Mouse (Mus musculus) E14TG2a.4 (cell line): Measurements from ENCODE around the gene Smarcb1.

Experiments used
- H3K27me3 ChIP-seq: 2 replicates; pipeline ENCODE4 v1.6.1; 2014; ENCODE audit warnings: low read length, control low read depth; ENCODE audit not compliant: insufficient read depth
- H3K36me3 ChIP-seq: 2 replicates; pipeline ENCODE4 v1.6.1; 2014; ENCODE audit warnings: low read length, control low read depth; ENCODE audit not compliant: insufficient read depth
- H3K4me1 ChIP-seq: replicated peaks from 2 replicates; pipeline ENCODE4 v1.6.1; 2014; ENCODE audit warnings: low read depth, low read length, control low read depth
- H3K4me3 ChIP-seq: replicated peaks from 2 replicates; pipeline ENCODE4 v1.5.1; 2014; ENCODE audit warnings: mild to moderate bottlenecking, low read length
- H3K9me3 ChIP-seq: 2 replicates; pipeline ENCODE4 v1.6.1; 2014; ENCODE audit warnings: low read length, control low read depth
- CTCF ChIP-seq: conservative IDR thresholded peaks from 2 replicates; pipeline ENCODE4 v1.5.1; 2014; ENCODE audit warnings: low read length
- NANOG ChIP-seq: IDR thresholded peaks from 2 replicates; pipeline ENCODE4 v1.6.1; 2014; ENCODE audit warnings: borderline replicate concordance, low read length, mixed read lengths
- POU5F1 ChIP-seq: IDR thresholded peaks from 2 replicates; pipeline ENCODE4 v1.6.1; 2014; ENCODE audit warnings: low read length, borderline replicate concordance

Smarcb1 gene

DNA sequence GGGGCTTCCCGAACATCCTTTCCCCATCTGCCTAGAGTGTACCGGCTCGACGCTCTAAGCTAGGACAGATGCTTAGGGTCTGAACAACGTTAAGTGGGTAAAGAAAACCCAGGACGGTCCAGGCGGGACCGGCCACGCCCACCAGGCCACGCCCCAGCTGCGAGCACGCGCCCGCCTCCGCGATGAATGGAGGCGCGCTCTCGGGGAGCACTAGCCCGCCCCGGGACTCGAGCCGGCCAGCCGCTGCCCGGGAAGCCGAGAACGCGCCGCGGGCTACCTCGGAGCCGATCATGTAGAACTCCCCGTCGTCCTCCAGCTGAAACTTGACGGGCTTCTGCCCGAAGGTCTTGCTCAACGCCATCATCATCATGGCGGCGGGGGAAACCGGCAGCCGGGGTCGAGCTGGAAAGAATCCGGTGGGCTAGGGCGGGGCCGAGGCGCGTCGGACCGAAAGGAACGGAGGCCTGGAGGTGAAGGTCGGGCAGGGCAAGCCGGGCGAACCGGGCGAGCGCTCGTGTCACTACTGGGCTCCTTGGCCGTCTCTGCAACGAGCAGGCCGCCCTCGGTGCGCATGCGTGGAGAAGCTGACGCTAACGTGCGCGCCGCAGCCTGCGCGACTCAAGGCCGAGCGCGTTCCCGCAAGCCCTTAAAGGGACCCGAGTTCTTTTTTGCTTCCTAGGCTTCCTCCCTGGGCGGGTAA is at the start of gene Smarcb1:
Gene Smarcb1 (minus strand): TSS at position 592 of the 700 bp plus-strand sequence.
- Histone ChIP-seq H3K4me1 (peaks cover 59% of the 10 kb centered on the region), H3K27me3 (no peaks in the 10 kb centered on the region), H3K36me3 (peaks cover 74% of the 10 kb centered on the region), H3K9me3 (no peaks in the 10 kb centered on the region), H3K4me3 (peak within 1 kb of the TSS; percentile 98)
- TF ChIP-seq POU5F1 (no peak), CTCF (no peak), NANOG (no peak)

DNA sequence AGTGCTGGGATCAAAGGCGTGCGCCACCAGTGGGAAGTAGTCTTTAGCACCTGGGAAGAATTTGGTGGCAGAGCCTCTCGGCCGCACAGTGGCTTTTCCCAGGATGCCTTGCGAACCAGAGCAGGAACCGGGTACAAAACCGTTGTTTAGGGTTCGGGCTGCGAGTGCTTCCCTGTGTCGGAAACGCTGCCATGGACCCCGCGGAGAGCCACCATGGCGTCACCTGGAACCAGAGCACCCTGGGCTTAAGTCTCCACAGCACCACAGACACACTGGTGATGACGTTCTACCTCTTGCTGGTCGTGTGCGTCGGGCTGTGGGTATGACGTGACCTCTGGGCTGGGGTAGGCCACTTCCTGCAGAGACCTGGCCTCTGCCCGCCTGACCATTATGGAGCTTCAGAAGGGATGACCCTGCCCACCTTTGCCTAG is 33.0 kb upstream of the Smarcb1 start, which contains the start of gene Gm5134:
Gene Gm5134 (plus strand): TSS at position 134 of the 431 bp plus-strand sequence.
- Histone ChIP-seq H3K4me3 (peak within 1 kb of the TSS; percentile 75), H3K36me3 (no peaks in the 10 kb centered on the region), H3K9me3 (no peaks in the 10 kb centered on the region), H3K27me3 (no peaks in the 10 kb centered on the region), H3K4me1 (peaks cover 39% of the 10 kb centered on the region)
- TF ChIP-seq POU5F1 (no peak), NANOG (no peak), CTCF (no peak)

DNA sequence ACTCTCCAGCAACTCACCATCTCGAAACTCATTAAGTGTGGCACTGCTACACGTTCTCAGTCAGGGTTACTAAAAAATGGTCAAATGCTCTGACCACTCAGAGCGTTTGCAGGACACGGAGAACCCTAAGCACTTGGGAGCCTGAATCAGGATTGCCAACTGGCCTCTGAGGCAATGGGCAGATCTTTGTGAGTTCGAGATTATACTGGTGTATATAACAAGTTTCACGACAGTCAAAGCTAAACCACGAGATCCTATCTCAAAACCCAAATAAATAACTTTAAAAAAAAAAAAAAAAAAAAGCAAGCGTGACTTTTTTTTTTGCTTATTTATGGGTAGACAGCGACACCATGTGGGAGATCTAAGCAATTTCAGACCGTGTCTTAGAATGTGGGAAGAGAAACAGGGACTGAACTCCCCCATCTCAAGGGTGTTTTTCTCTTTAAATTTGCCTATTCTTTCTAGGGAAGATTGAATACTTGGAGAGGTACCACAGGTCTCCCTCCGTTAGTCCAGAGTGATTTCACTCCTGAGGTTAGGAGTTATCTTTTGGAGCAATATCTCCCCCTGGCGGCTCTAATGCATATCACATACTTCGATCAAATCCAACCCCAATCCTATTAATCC is 30.1 kb upstream of the Smarcb1 start:
- no peak for TF ChIP-seq POU5F1
- peak; percentile 65 for TF ChIP-seq CTCF
- 0 out of 2 replicates have a peak, but pooled peaks cover 4% of the 10 kb centered on the region for H3K36me3 ChIP-seq
- H3K4me3 ChIP-seq, result peak overlapping the region; percentile 78
- H3K9me3 ChIP-seq, result no peaks in the 10 kb centered on the region
- H3K4me1 ChIP-seq, result peaks cover 50% of the 10 kb centered on the region
- no peaks in the 10 kb centered on the region for H3K27me3 ChIP-seq

DNA sequence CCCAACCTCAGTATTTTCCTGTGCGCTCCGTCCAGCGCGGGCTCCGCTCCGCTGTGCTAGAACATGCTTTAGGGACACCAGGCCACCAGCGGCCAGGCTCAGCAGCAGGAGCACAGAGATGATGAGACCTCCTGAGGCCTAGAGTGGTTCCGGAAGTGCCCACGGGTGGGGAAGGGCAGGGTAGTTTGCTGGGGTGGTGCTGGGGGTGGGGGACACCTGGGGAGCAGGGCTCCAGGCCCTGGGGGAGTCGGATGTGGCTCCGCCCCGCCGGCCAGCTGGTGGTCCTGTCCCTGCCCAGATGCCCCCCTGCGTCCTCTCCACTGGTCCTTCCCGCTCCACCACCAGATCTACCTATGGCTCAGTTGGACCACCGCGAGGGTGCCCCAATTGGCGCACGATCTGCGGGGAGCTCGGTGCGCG is 29.4 kb upstream of the Smarcb1 start:
- H3K9me3 ChIP-seq, result peaks cover 6% of the 10 kb centered on the region; the same call in 1 of the 2 replicates
- H3K4me1 ChIP-seq, result peaks cover 53% of the 10 kb centered on the region
- H3K36me3 ChIP-seq, result 0 out of 2 replicates have a peak, but pooled peaks cover 7% of the 10 kb centered on the region
- TF ChIP-seq NANOG (no peak), CTCF (no peak), POU5F1 (no peak)
- H3K4me3 ChIP-seq, result peak overlapping the region; percentile 78
- no peaks in the 10 kb centered on the region for H3K27me3 ChIP-seq

DNA sequence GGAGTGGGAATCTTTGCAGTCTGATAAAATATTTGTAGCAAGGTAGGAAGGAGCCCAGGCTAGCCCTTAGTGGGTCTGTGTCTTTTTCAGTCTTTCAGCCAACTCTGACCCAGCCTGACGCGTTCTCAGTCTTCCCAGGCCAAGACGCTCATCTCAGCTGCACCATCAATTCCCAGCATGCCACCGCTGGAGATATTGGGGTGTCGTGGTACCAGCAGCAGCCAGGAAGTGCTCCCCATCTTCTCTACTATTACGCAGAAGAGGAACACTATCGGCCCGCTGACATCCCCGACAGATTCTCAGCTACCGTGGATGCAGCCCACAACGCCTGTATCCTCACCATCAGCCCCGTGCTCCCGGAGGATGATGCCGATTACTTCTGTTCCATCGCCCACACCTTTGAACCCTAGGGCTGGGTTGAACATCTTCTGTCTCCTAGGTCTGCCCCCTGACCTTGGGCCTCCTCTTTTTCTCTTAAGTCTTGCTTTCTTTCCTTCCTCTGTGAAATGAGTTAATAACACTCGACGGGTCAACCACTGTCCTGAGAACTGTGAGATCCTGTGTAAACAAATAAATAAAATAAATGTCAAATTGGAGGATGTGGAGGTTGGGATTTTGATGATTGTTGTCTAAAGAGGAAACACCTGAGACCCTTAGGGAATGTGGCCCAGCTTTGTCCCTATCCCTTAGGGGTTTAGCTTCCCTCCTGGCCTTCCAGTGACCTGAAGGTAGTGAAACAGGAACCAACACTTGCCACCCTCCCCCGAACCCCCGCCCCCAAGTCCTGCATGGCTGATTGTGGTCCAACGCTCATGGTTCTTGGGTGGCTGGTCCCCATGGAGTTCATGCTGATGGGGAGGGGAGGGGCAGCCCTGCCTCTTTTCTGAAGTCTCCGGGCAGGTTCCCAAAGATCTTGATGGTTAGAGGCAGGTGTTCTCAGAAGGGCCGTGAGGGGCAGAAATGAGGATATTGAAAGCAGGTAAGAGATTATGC is 27.9 kb upstream of the Smarcb1 start:
- Histone ChIP-seq H3K9me3 (peaks cover 6% of the 10 kb centered on the region; the same call in 1 of the 2 replicates), H3K4me3 (peak overlapping the region; percentile 78), H3K4me1 (peaks cover 59% of the 10 kb centered on the region), H3K36me3 (0 out of 2 replicates have a peak, but pooled peaks cover 7% of the 10 kb centered on the region), H3K27me3 (no peaks in the 10 kb centered on the region)
- TF ChIP-seq NANOG (no peak), POU5F1 (no peak), CTCF (no peak)

DNA sequence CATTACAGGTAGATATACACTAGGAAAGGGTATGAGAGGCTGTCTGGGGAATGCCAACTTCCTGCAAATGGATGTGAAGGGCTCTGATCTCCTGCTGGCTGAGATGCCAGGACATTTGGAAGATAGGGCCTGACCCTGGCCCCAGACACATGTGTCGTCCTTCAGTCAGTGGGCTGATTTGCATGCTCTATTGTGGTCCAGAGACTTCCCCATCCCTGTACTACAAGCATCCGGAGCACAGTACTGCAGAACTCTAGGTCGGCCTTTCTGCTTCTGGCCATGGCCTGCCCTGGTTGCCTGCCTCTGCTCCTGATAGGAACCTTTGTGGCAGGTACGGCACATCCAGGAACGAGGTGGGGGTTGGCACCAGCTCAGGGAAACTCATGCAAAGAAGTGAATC is 26.7 kb upstream of the Smarcb1 start:
- Histone ChIP-seq H3K4me3 (no peak overlapping the region), H3K27me3 (no peaks in the 10 kb centered on the region), H3K4me1 (peaks cover 61% of the 10 kb centered on the region), H3K36me3 (0 out of 2 replicates have a peak, but pooled peaks cover 7% of the 10 kb centered on the region), H3K9me3 (peaks cover 6% of the 10 kb centered on the region; the same call in 1 of the 2 replicates)
- TF ChIP-seq NANOG (no peak), POU5F1 (no peak), CTCF (no peak)

DNA sequence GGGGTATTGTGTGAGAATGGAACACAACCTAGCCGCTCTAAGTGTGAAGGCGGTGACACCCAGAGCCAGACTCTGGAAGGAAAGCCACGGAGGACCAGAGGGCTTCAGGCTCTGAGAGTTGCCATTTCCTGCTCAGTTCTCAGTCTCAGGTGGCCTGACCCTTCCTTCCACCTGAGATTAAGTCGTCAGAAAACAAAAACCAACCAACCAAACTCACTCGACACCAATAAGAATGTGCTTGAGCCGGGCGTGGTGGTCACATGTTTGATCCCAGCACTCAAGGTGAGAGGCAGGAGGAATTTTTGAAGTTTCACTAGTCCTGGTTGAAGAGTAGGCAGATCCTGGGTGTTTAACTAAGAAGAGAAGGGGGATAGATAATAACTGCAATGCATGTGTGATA is 24.5 kb upstream of the Smarcb1 start:
- Histone ChIP-seq H3K4me1 (peaks cover 77% of the 10 kb centered on the region), H3K36me3 (0 out of 2 replicates have a peak, but pooled peaks cover 7% of the 10 kb centered on the region), H3K4me3 (no peak overlapping the region), H3K9me3 (peaks cover 6% of the 10 kb centered on the region; the same call in 1 of the 2 replicates), H3K27me3 (no peaks in the 10 kb centered on the region)
- TF ChIP-seq CTCF, result no peak
- TF ChIP-seq NANOG, result no peak
- TF ChIP-seq POU5F1, result no peak

DNA sequence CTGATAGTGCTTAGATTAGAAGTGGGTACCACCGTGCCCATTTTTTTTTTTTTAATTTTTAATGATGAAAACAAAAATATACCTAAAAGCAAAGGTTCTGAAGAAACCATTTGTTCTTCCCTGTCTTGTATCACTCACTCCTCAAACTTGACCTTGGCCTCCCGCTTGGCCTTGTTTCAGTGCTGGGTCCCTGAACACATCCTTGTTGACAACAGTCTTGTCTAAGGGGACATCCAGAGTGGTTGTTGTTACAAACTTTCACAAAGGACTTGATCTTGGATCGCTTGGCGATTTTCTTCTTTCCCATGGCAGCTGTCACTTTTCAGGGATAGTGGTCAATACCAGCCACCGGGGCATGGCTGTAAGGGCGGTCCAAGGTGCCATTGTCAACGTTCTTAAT is 23.8 kb upstream of the Smarcb1 start:
- no peak overlapping the region for H3K4me3 ChIP-seq
- TF ChIP-seq NANOG (no peak), CTCF (no peak), POU5F1 (no peak)
- peaks cover 6% of the 10 kb centered on the region; the same call in 1 of the 2 replicates for H3K9me3 ChIP-seq
- peaks cover 11% of the 10 kb centered on the region; the same call in 1 of the 2 replicates for H3K36me3 ChIP-seq
- H3K27me3 ChIP-seq, result no peaks in the 10 kb centered on the region
- peaks cover 77% of the 10 kb centered on the region for H3K4me1 ChIP-seq
